Mouse (Mus musculus): Measurements from ENCODE around the gene Adtrp. TPM values are rescaled to one million over a fixed set of nuclear protein-coding genes. Genes with fewer than 3 reads are reported as not detected.

Gene Adtrp
- polyA plus RNA-seq, 1 experiment from 2014 or later = 110 TPM

GRCm38 (mm10) chr13:41792849-41793248, 54.6 kb downstream of the Adtrp start:
- ATAC-seq = no peak
- no peaks in the 10 kb centered on the region for H3K9me3 ChIP-seq (ENCODE audit: control insufficient read depth)
- H3K9ac ChIP-seq (ENCODE audit: low read depth, low read length) = no peak overlapping the region
- no peak overlapping the region for H3K4me3 ChIP-seq (ENCODE audit: low read depth, low read length)
- 82% methylated on average over 6 of the region's 6 CpGs for WGBS
- no peak overlapping the region for H3K4me2 ChIP-seq (replicated peaks; ENCODE audit: low read depth)
- H3K4me1 ChIP-seq (replicated peaks; ENCODE audit: control insufficient read depth, insufficient read depth, low read length) = no peaks in the 10 kb centered on the region
- H3K27me3 ChIP-seq (replicated peaks; ENCODE audit: control insufficient read depth, insufficient read depth, low read length) = no peaks in the 10 kb centered on the region
- no peak overlapping the region for H3K27ac ChIP-seq (ENCODE audit: low read depth, low read length)
- no peak for TF ChIP-seq CTCF (IDR thresholded peaks at IDR 0.05; ENCODE audit: low read depth)
- no peaks in the 10 kb centered on the region; the same call in 1 of the 2 replicates for H3K36me3 ChIP-seq (ENCODE audit: control insufficient read depth, insufficient read depth)

- H3K27ac ChIP-seq (ENCODE audit: low read depth, low read length) = no peak overlapping the region
- WGBS = 76% methylated on average over 2 of the region's 2 CpGs
- H3K4me3 ChIP-seq (ENCODE audit: low read depth, low read length) = no peak overlapping the region
- H3K4me2 ChIP-seq (replicated peaks; ENCODE audit: low read depth) = no peak overlapping the region
- TF ChIP-seq CTCF (IDR thresholded peaks at IDR 0.05; ENCODE audit: low read depth) = no peak
- H3K9me3 ChIP-seq (ENCODE audit: control insufficient read depth) = no peaks in the 10 kb centered on the region
- H3K4me1 ChIP-seq (replicated peaks; ENCODE audit: control insufficient read depth, insufficient read depth, low read length) = no peaks in the 10 kb centered on the region
- no peaks in the 10 kb centered on the region for H3K27me3 ChIP-seq (replicated peaks; ENCODE audit: control insufficient read depth, insufficient read depth, low read length)
- no peak overlapping the region for H3K9ac ChIP-seq (ENCODE audit: low read depth, low read length)
- ATAC-seq = no peak
- H3K36me3 ChIP-seq (ENCODE audit: control insufficient read depth, insufficient read depth) = no peaks in the 10 kb centered on the region; the same call in 1 of the 2 replicates
Measured at GRCm38 (mm10) chr13:41787863-41788536, 59.5 kb downstream of the Adtrp start.

GRCm38 (mm10) chr13:41786640-41787039, 60.8 kb downstream of the Adtrp start:
- no peaks in the 10 kb centered on the region for H3K9me3 ChIP-seq (ENCODE audit: control insufficient read depth)
- 81% methylated on average over 3 of the region's 3 CpGs for WGBS
- H3K4me2 ChIP-seq (replicated peaks; ENCODE audit: low read depth) = no peak overlapping the region
- H3K4me3 ChIP-seq (ENCODE audit: low read depth, low read length) = no peak overlapping the region
- no peak overlapping the region for H3K27ac ChIP-seq (ENCODE audit: low read depth, low read length)
- H3K36me3 ChIP-seq (ENCODE audit: control insufficient read depth, insufficient read depth) = no peaks in the 10 kb centered on the region; the same call in 1 of the 2 replicates
- no peak overlapping the region for H3K9ac ChIP-seq (ENCODE audit: low read depth, low read length)
- H3K27me3 ChIP-seq (replicated peaks; ENCODE audit: control insufficient read depth, insufficient read depth, low read length) = no peaks in the 10 kb centered on the region
- no peaks in the 10 kb centered on the region for H3K4me1 ChIP-seq (replicated peaks; ENCODE audit: control insufficient read depth, insufficient read depth, low read length)
- no peak for ATAC-seq
- no peak for TF ChIP-seq CTCF (IDR thresholded peaks at IDR 0.05; ENCODE audit: low read depth)

- H3K4me1 ChIP-seq (replicated peaks; ENCODE audit: control insufficient read depth, insufficient read depth, low read length) = no peaks in the 10 kb centered on the region
- H3K9me3 ChIP-seq (ENCODE audit: control insufficient read depth) = no peaks in the 10 kb centered on the region
- no peaks in the 10 kb centered on the region for H3K27me3 ChIP-seq (replicated peaks; ENCODE audit: control insufficient read depth, insufficient read depth, low read length)
- no peak overlapping the region for H3K4me3 ChIP-seq (ENCODE audit: low read depth, low read length)
- no peak overlapping the region for H3K9ac ChIP-seq (ENCODE audit: low read depth, low read length)
- no peak overlapping the region for H3K4me2 ChIP-seq (replicated peaks; ENCODE audit: low read depth)
- whole genome bisulfite sequencing = 63% methylated on average over 7 of the region's 7 CpGs
- no peak for TF ChIP-seq CTCF (IDR thresholded peaks at IDR 0.05; ENCODE audit: low read depth)
- ATAC-seq = peak; percentile 78
- H3K36me3 ChIP-seq (ENCODE audit: control insufficient read depth, insufficient read depth) = no peaks in the 10 kb centered on the region; the same call in 1 of the 2 replicates
- no peak overlapping the region for H3K27ac ChIP-seq (ENCODE audit: low read depth, low read length)
Measured at GRCm38 (mm10) chr13:41784889-41785701, 62.4 kb downstream of the Adtrp start.

- 73% methylated on average over 4 of the region's 4 CpGs for WGBS
Measured at GRCm38 (mm10) chr13:41780296-41780695, 67.2 kb downstream of the Adtrp start.

GRCm38 (mm10) chr13:41779603-41780180, 67.8 kb downstream of the Adtrp start:
- Histone ChIP-seq H3K4me2 (replicated peaks; ENCODE audit: low read depth) (no peak overlapping the region), H3K9me3 (ENCODE audit: control insufficient read depth) (no peaks in the 10 kb centered on the region)

More at GRCm38 (mm10) chr13:41780296-41780695, 67.2 kb downstream of the Adtrp start:
- Histone ChIP-seq H3K27me3 (replicated peaks; ENCODE audit: control insufficient read depth, insufficient read depth, low read length) (no peaks in the 10 kb centered on the region), H3K4me1 (replicated peaks; ENCODE audit: control insufficient read depth, insufficient read depth, low read length) (no peaks in the 10 kb centered on the region), H3K4me3 (ENCODE audit: low read depth, low read length) (no peak overlapping the region), H3K9me3 (ENCODE audit: control insufficient read depth) (no peaks in the 10 kb centered on the region), H3K9ac (ENCODE audit: low read depth, low read length) (no peak overlapping the region), H3K27ac (ENCODE audit: low read depth, low read length) (no peak overlapping the region), H3K36me3 (ENCODE audit: control insufficient read depth, insufficient read depth) (0 out of 2 replicates have a peak, but pooled peaks cover 6% of the 10 kb centered on the region), H3K4me2 (replicated peaks; ENCODE audit: low read depth) (no peak overlapping the region)
- no peak for ATAC-seq
- no peak for TF ChIP-seq CTCF (IDR thresholded peaks at IDR 0.05; ENCODE audit: low read depth)

More at GRCm38 (mm10) chr13:41779603-41780180, 67.8 kb downstream of the Adtrp start:
- Histone ChIP-seq H3K27me3 (replicated peaks; ENCODE audit: control insufficient read depth, insufficient read depth, low read length) (no peaks in the 10 kb centered on the region), H3K4me1 (replicated peaks; ENCODE audit: control insufficient read depth, insufficient read depth, low read length) (no peaks in the 10 kb centered on the region), H3K9ac (ENCODE audit: low read depth, low read length) (no peak overlapping the region), H3K4me3 (ENCODE audit: low read depth, low read length) (no peak overlapping the region), H3K36me3 (ENCODE audit: control insufficient read depth, insufficient read depth) (0 out of 2 replicates have a peak, but pooled peaks cover 6% of the 10 kb centered on the region), H3K27ac (ENCODE audit: low read depth, low read length) (no peak overlapping the region)
- no peak for TF ChIP-seq CTCF (IDR thresholded peaks at IDR 0.05; ENCODE audit: low read depth)
- no peak for ATAC-seq
- WGBS = 68% methylated on average over 9 of the region's 9 CpGs

Data from intestine, postnatal 0 days (tissue).